Mouse (Mus musculus) left cerebral cortex, adult 6 months (tissue): ENCODE results near the gene Il5. TPM values are rescaled to one million over a fixed set of nuclear protein-coding genes. Genes with fewer than 3 reads are reported as not detected.

Experiments
- long read RNA-seq, 2 experiments: library from polyadenylated mRNA; unstranded; transcript quantifications; one replicate each; pipeline ENCODE4 v2.0.0; 2019 to 2020
- polyA plus RNA-seq: library from polyadenylated mRNA; unstranded; fragments of <200 nt; fragmentation: Nextera tagmentation; gene quantifications from 2 replicates; pipeline ENCODE4 v1.2.3, GENCODE M21; 2021

Gene Il5
- not detected in 2 replicates for polyA plus RNA-seq
- long read RNA-seq, experiment 1, result 0 reads
- long read RNA-seq, experiment 2, result 0 reads

GRCm38 (mm10) chr11:53720715-53721114, at the start of gene Il5:
Gene Il5 (plus strand): TSS chr11:53720794.

GRCm38 (mm10) chr11:53706934-53707717, 13.5 kb upstream of the Il5 start, which contains the start of gene Rad50:
Gene Rad50 (minus strand): TSS chr11:53707319.

GRCm38 (mm10) chr11:53769760-53770124, 49.1 kb downstream of the Il5 start, which contains the start of gene Irf1:
Gene Irf1 (plus strand): TSS chr11:53770014.

GRCm38 (mm10) chr11:53773087-53773486, 52.5 kb downstream of the Il5 start, which contains the start of gene Gm17334:
Gene Gm17334 (minus strand): TSS chr11:53773187.

Other genes with a start within 250 kb of the Il5 start
- gene Gm9945, start 240.6 kb upstream of the Il5 start, polyA plus RNA-seq, result 1.2 and 1.8 TPM in 2 replicates
- gene Sowaha, start 240.5 kb upstream of the Il5 start, polyA plus RNA-seq, result 31.2 and 38.6 TPM in 2 replicates
- 129 and 140 TPM in 2 replicates for gene Sept8, start 201.5 kb upstream of the Il5 start, polyA plus RNA-seq
- gene Kif3a, start 153.4 kb upstream of the Il5 start, polyA plus RNA-seq, result 119 and 137 TPM in 2 replicates
- gene Il4, start 102.1 kb upstream of the Il5 start, polyA plus RNA-seq, result 0.58 TPM in 1 of 2 replicates, not detected in the other
- gene Il13, start 86.1 kb upstream of the Il5 start, polyA plus RNA-seq, result not detected in 2 replicates
- 4.7 and 6.5 TPM in 2 replicates for gene Rad50, start 13.5 kb upstream of the Il5 start, polyA plus RNA-seq
- gene Irf1, start 49.2 kb downstream of the Il5 start, polyA plus RNA-seq, result 6.1 and 7.3 TPM in 2 replicates
- gene Gm17334, start 52.4 kb downstream of the Il5 start, polyA plus RNA-seq, result 0.21 and 0.80 TPM in 2 replicates
- 1.5 and 2.1 TPM in 2 replicates for gene Gm12216, start 138.5 kb downstream of the Il5 start, polyA plus RNA-seq
- 2.8 and 3.7 TPM in 2 replicates for gene Slc22a5, start 170.9 kb downstream of the Il5 start, polyA plus RNA-seq